Mouse (Mus musculus) large intestine, adult 2 months (tissue): ENCODE measurements around the gene Wdr12. TPM values are rescaled to one million over a fixed set of nuclear protein-coding genes. Genes with fewer than 3 reads are reported as not detected.
"Not testable (repeated sequence)": the region's sequence is repeated elsewhere in the genome, so short reads cannot be mapped to it uniquely, and the experiment has no call there.

ENCODE experiments used
- DNase-seq: peaks from one replicate; pipeline ENCODE4 v3.0.0-alpha.2; 2012; ENCODE audit warnings: low read depth, low spot score
- WGBS: fragments of 180-500 bp; shearing (Covaris S2); methylation state at CpG from one replicate; pipeline ENCODE4 v1.1.7; 2018; 5-methylcytosine and 5-hydroxymethylcytosine counted together
- polyA plus RNA-seq: library from polyadenylated mRNA; depleted of rRNA; stranded (reverse); fragments of >200 nt; gene quantifications from 2 replicates; pipeline ENCODE4 v1.2.3, GENCODE M21; 2012; rRNA removed

Gene Wdr12
- polyA plus RNA-seq: 4.2 and 6.1 TPM in 2 replicates

DNA sequence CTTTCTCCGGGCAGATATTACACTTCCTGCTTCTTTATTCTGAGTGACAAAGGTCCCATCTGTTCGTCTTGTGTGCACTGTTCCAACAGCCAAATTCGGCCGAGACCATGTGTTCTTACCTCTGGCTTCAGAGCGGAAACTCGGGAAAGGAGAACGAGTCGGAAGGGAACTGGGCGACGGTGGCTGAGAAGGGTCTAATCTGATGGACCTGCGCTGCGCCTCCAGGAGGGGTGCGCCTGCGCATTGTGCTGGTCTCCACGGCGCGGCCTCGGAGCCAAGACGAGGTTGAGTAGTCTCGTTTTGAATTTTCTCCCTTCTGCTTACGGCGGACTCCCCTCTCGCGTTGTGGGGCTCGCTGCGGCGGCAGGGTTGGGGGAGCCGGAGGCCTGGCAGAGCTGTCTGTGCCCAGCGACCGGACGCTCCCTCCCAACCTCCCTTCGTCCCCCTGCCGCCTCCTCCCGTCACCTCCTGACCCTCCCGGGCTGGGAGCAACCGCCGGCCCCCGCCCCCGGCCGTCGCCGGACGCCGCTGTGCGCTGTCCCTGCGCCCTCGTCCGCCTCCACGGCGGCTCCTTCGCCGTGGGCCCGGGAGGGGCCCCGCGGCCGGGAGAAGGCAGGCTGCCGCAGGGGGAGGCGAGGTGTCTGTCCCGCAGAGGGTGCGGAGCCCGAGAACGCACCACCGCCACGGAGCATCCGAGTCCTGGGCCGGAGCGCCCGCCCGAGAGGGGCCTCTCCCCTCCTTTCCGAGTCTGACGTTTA lies at the start of gene Wdr12, which contains the start of gene Carf:
Gene Wdr12 (minus strand): TSS at position 622 of the 758 bp plus-strand sequence.
Gene Carf (plus strand): TSS at position 224 of the 758 bp plus-strand sequence.
- under 1% methylated on average over 71 of the region's 71 CpGs for WGBS
- DNase-seq: peak; percentile 96

DNA sequence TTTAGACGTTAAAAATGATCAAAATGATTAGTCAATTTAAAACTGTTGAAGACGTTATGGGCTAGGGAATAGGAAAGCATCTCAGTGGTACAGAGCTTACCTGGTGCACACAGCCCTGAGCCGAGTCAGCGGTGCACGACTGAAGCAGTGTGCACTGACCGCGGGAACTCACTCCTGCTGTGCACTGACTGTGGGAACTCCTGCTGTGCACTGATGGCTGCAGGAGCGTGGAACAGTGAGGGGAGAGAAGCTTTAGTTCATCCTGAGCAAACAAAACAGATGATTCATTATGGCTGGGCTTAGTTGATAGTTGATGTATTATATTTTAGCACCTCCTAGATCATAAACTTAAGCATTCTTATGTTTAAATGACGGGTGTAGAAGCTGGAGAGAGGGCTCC lies 38.9 kb upstream of the Wdr12 start:
- WGBS: 58% methylated on average over 9 of the region's 9 CpGs
- DNase-seq: no peak

DNA sequence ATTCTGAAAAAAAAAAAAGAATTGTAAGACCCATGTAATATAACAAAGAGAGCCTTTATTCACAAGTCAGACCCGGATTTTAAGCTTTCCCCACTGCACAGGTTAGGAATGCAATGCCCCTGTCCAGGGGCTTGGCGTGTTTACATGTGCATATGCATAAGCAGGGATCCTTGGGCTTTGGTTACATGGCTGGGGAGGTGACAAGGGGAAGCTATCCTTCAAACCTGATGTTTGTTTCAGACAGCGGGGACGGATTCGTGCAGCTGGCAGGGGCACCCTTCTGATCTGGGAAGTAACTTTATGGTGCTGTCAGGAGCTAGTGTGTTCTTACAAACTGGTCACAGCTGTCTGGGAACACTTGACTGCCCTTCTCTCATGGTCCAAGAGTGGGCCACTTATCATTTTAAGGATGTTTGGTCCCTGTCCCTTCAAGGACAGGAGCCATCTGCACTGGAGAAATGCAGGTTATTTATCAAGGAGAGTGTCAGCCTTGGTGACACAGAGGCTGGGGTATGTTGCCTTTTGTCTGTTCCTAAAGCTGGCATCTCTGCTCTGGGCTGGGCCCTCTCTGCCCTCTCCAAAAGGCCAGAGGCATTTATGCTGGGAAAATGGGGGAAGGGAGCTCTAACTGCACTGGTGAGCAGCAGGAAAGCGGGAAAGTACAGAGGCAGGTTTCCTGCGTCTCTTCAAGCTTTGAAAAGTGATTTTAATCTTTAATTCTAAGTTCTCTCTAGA lies 19.4 kb upstream of the Wdr12 start:
- 86% methylated on average over 7 of the region's 7 CpGs for WGBS
- DNase-seq: no peak

- DNase-seq: no peak
- WGBS: 93% methylated on average over 1 of the region's 1 CpGs
Measured at GRCm38 (mm10) chr1:60104582-60104981, 6.1 kb upstream of the Wdr12 start.

GRCm38 (mm10) chr1:60098839-60099238 lies 394 bp upstream of the Wdr12 start:
- no peak for DNase-seq
- 15% methylated on average over 9 of the region's 9 CpGs for WGBS

DNA sequence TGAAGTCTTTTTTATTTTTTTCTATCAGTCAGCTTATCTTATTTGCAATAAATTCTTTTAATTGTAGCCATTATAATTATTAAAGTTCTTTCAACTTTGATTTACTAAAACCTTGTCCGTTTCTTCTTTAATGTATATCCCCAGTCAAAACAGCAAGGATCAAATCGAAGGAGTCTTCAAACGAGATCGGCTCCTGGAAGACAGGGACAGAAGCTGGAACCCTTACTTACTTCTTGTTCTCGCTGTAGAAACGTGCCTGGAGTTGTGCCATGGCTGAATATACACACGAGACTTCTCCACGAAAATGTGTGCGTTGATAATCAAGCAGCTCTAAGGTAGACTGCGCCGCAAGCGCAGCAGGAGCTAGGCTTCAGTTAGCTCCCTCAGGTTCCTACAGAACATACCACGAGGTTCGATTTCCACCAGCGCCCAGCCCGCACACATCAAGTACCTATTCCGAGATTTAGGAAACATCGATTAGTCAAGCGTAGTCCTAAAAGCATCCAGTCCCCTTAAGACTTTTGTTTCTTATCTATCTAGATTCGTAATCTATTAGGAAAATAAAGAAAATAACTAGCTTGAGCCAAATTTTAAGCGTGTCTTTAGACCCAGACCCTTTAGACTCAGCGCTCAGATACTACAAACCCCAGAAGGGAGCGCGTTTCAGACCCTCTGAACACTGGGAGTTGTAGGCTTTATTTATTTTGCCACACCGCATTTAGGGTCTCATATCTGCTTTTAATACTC lies 995 bp downstream of the Wdr12 start:
- peak; percentile 78 for DNase-seq
- WGBS: under 1% methylated on average over 25 of the region's 25 CpGs

GRCm38 (mm10) chr1:60096572-60097276 lies 1.7 kb downstream of the Wdr12 start:
- DNase-seq: no peak
- 4% methylated on average over 13 of the region's 13 CpGs for WGBS

DNA sequence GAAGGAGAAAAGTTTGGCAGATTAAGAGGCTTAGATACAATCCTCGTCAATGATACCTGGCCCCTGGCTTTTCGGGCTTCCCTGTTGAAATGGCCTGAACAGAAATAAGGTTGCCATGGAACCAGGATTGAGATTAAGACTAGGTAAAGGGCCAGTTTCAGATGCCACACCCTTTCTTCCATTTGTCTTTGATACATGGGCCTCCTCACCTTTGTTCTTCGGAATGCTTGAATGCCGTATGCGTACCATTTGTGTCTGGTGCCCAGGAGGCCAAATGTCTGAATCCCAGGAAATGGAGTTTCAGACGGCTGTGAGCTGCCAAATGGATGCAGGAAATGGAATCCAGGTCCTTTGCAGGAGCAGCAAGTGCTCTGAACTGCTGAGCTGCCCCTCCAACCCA lies 22.0 kb downstream of the Wdr12 start:
- no peak for DNase-seq
- WGBS: 88% methylated on average over 6 of the region's 6 CpGs

GRCm38 (mm10) chr1:60075590-60075989 lies 22.9 kb downstream of the Wdr12 start:
- 49% methylated on average over 3 of the region's 3 CpGs for WGBS
- no peak for DNase-seq

DNA sequence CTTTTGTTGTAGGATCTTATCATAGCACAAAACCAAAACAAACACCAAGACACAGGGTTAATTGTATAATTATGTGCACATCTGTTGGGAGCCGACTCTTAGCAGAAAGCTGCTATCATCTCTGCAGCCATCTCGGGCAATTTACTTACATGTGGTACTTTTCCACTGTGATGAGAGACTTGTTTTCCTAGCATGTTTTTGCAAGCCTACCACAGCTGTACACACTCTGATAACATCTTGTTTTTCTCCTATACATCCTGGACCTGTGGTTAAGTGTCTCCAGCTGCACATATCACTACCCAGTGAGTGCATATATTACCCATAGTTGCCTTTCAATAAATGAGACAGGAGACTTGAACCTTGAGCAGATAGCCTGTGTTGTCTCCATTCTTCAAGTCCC lies 23.5 kb downstream of the Wdr12 start:
- no peak for DNase-seq
- WGBS: 56% methylated on average over 2 of the region's 2 CpGs

DNA sequence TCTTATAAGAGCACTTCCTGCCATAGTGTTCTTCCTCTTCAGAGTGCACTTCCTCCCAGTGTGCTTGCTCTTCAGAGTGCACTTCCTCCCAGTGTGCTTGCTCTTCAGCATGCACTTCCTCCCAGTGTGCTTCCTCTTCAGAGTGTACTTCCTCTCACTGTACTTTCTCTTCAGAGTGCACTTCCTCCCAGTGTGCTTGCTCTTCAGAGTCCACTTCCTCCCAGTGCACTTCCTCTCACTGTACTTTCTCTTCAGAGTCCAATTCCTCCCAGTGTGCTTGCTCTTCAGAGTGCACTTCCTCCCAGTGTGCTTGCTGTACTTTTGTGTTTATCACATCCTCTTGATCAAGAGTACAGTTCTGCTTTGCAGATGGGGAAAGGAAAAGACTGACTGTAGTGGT lies 27.7 kb downstream of the Wdr12 start:
- not testable (repeated sequence) for DNase-seq

GRCm38 (mm10) chr1:60056310-60056709 lies 42.1 kb downstream of the Wdr12 start:
- no peak for DNase-seq
- WGBS: 85% methylated on average over 3 of the region's 3 CpGs

GRCm38 (mm10) chr1:60054659-60055058 lies 43.8 kb downstream of the Wdr12 start:
- no peak for DNase-seq
- WGBS: 26% methylated on average over 3 of the region's 3 CpGs

- whole genome bisulfite sequencing: 79% methylated on average over 5 of the region's 5 CpGs
- DNase-seq: not testable (repeated sequence)
Measured at GRCm38 (mm10) chr1:60047481-60047880, 51.0 kb downstream of the Wdr12 start.

DNA sequence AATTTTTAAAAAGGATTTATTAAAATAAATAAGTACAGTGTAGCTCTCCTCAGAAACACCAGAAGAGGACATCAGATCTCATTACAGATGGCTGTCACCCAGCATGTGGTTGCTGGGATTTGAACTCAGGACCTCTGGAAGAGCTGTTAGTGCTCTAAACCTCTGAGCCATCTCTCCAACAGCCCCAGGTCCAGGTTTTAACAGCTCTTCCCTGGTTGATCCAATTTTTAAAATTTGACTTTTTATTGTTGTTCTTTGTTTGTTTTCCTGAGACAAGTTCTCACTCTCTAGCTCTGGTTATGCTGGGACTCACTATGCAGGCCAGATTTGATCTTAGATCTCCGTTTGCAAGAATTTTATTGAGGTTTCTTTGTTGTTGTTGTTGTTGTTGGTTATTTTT lies 53.9 kb downstream of the Wdr12 start:
- no peak for DNase-seq
- WGBS: 83% methylated on average over 1 of the region's 1 CpGs

DNA sequence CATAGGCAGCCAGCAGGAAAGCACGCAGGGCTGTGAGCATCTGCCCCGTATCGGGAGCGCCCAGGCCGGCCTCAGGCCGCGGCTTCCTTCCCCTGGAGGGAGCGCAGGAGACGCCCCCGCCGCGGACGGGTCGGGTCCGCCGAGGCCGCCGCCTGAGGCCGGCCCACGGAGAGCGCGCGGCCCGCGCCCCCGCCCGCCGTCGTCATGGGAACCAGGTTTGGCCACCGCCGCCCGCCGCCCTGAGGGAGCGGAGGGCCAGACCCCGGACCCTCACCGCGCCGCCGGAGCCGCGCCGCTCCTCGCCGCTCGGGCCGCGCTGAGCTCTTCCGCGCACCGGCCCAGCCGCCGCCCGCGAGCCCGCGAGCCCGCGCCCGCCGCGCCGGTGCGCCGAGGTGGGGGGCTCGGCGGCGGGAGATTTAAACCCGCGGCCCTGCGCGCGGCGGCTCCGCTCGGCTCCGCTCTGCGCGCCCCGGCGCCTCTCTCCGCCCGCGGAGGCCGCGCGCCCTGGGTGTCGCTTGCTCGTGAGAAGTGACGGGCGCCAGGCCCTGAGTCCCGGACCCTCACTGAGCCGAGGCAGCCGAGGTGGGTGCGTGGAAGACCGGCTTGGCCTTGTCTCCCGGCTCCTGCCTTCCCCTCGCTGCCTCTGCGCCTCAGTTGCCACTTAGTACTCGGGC lies 55.5 kb downstream of the Wdr12 start, which contains the start of gene Ica1l:
Gene Ica1l (minus strand): TSS at position 389 of the 674 bp plus-strand sequence.
- no peak for DNase-seq
- 1% methylated on average over 99 of the region's 99 CpGs for WGBS

GRCm38 (mm10) chr1:60042398-60042795 lies 56.0 kb downstream of the Wdr12 start:
- no peak for DNase-seq
- WGBS: 4% methylated on average over 19 of the region's 19 CpGs

- WGBS: 89% methylated on average over 2 of the region's 2 CpGs
- DNase-seq: no peak
Measured at GRCm38 (mm10) chr1:60035044-60035443, 63.4 kb downstream of the Wdr12 start.
